In genomic region chr11:78176905-78177331, GRCm38 (mm10) we compare ENCODE assay signal across 8 mouse cellular contexts. TPM values are rescaled to one million over a fixed set of nuclear protein-coding genes. Genes with fewer than 3 reads are reported as not detected.
DNase-seq lines count a peak whose midpoint lies in the region; ATAC-seq and TF ChIP-seq lines count a peak whose summit lies in the region.

No protein-coding gene starts in this region.

- peak overlapping the region; percentile 99 for H3K27ac ChIP-seq in kidney, embryonic 15.5 days
- H3K27ac ChIP-seq in bone marrow, adult 2 months (ENCODE audit: control insufficient read depth, insufficient read depth, low read depth, low read length, poor library complexity), result peak overlapping the region; percentile 97
- no peak overlapping the region for H3K27ac ChIP-seq in hindbrain, embryonic 14.5 days

- TF ChIP-seq CTCF in bone marrow, adult 2 months (IDR thresholded peaks at IDR 0.05; ENCODE audit: control insufficient read depth, insufficient read depth, low read length), result no peak

- peak overlapping the region; percentile 94 for H3K4me2 ChIP-seq in kidney, embryonic 15.5 days
- H3K4me2 ChIP-seq in hindbrain, embryonic 14.5 days (replicated peaks), result peak overlapping the region; percentile 55

- peaks cover 33% of the 10 kb centered on the region for H3K36me3 ChIP-seq in kidney, embryonic 15.5 days
- peaks cover 30% of the 10 kb centered on the region for H3K36me3 ChIP-seq in hindbrain, embryonic 14.5 days (replicated peaks; ENCODE audit: control insufficient read depth, insufficient read depth)

- H3K4me3 ChIP-seq in kidney, embryonic 15.5 days (replicated peaks), result peak overlapping the region; percentile 66
- H3K4me3 ChIP-seq in bone marrow, adult 2 months (replicated peaks; ENCODE audit: control insufficient read depth, low read depth, low read length), result peak overlapping the region; percentile 96
- peak overlapping the region; percentile 53 for H3K4me3 ChIP-seq in hindbrain, embryonic 14.5 days (replicated peaks; ENCODE audit: low read length)

- no peak for TF ChIP-seq POLR2A in bone marrow, adult 2 months (IDR thresholded peaks at IDR 0.05; ENCODE audit: borderline replicate concordance, control insufficient read depth, low read depth, low read length)

- H3K9ac ChIP-seq in kidney, embryonic 15.5 days, result peak overlapping the region; percentile 81
- H3K9ac ChIP-seq in hindbrain, embryonic 14.5 days, result peak overlapping the region; percentile 44; the same call in 1 of the 2 replicates

- under 1% methylated on average over 23 of the region's 23 CpGs for WGBS in kidney, embryonic 15.5 days
- WGBS in bone marrow, adult 2 months, result under 1% methylated on average over 23 of the region's 23 CpGs
- under 1% methylated on average over 23 of the region's 23 CpGs for WGBS in hindbrain, embryonic 14.5 days

- DNase-seq in kidney, adult 9 months, result no peak
- no peak for DNase-seq in hindbrain, embryonic 14.5 days (ENCODE audit: low spot score)
- DNase-seq in lung, postnatal 25 days (ENCODE audit: low spot score), result peak; percentile 29
- DNase-seq in frontal cortex, postnatal 25 days (ENCODE audit: low spot score in 2 of 2), result no peak
- DNase-seq in cerebellum, postnatal 14 days, result no peak
- no peak for DNase-seq in layer of hippocampus, adult 18-20 months (ENCODE audit: low spot score in 2 of 2)

- ATAC-seq in kidney, embryonic 15.5 days (replicated peaks; ENCODE audit: low FRiP score), result no peak
- ATAC-seq in hindbrain, embryonic 14.5 days (ENCODE audit: low FRiP score), result no peak

- peaks cover 68% of the 10 kb centered on the region for H3K4me1 ChIP-seq in kidney, embryonic 15.5 days
- H3K4me1 ChIP-seq in bone marrow, adult 2 months (ENCODE audit: control insufficient read depth, insufficient read depth, low read length), result no peaks in the 10 kb centered on the region; the same call in none of the 2 replicates
- H3K4me1 ChIP-seq in hindbrain, embryonic 14.5 days (replicated peaks; ENCODE audit: control insufficient read depth, insufficient read depth, low read length), result peaks cover 28% of the 10 kb centered on the region

- H3K9me3 ChIP-seq in kidney, embryonic 15.5 days (replicated peaks), result no peaks in the 10 kb centered on the region
- no peaks in the 10 kb centered on the region for H3K9me3 ChIP-seq in hindbrain, embryonic 14.5 days (ENCODE audit: control insufficient read depth, low read length)

- no peaks in the 10 kb centered on the region for H3K27me3 ChIP-seq in kidney, embryonic 15.5 days
- peaks cover 5% of the 10 kb centered on the region; the same call in 1 of the 2 replicates for H3K27me3 ChIP-seq in hindbrain, embryonic 14.5 days (ENCODE audit: control insufficient read depth, insufficient read depth, low read length)

RNA-seq across cellular contexts. Expression of gene Tlcd1, which starts 0.4 kb away (rescaled TPM):
- polyA plus RNA-seq in kidney, embryonic 15.5 days (2015; fragmentation: Nextera tagmentation; extraction: Ambion mirVana), result 28.7 and 31.8 TPM in 2 replicates
- 48.0 and 66.6 TPM in 2 replicates for polyA plus RNA-seq in bone marrow, adult 2 months (2011; ENCODE audit: insufficient read depth, insufficient read length, low replicate concordance, missing spikeins)
- polyA plus RNA-seq in hindbrain, embryonic 14.5 days (2014; fragmentation: Nextera tagmentation; extraction: Ambion mirVana), result 13.4 and 16.6 TPM in 2 replicates
- 10 to 100 TPM; 16.8 to 17.5 TPM for total RNA-seq in layer of hippocampus, adult 18-20 months (2021)

RNA-seq across cellular contexts. Expression of gene Nek8, which starts 0.4 kb away (rescaled TPM):
- 21.1 and 25.0 TPM in 2 replicates for polyA plus RNA-seq in kidney, embryonic 15.5 days (2015; fragmentation: Nextera tagmentation; extraction: Ambion mirVana)
- polyA plus RNA-seq in bone marrow, adult 2 months (2011; ENCODE audit: insufficient read depth, insufficient read length, low replicate concordance, missing spikeins), result 10.4 and 17.8 TPM in 2 replicates
- 4.6 and 6.0 TPM in 2 replicates for polyA plus RNA-seq in hindbrain, embryonic 14.5 days (2014; fragmentation: Nextera tagmentation; extraction: Ambion mirVana)
- 1 to 10 TPM; 2.6 to 4.1 TPM for total RNA-seq in layer of hippocampus, adult 18-20 months (2021)

RNA-seq across cellular contexts. Expression of gene Rpl23a, which starts 6.5 kb away (rescaled TPM):
- 1,327 and 1,492 TPM in 2 replicates for polyA plus RNA-seq in kidney, embryonic 15.5 days (2015; fragmentation: Nextera tagmentation; extraction: Ambion mirVana)
- 181 and 299 TPM in 2 replicates for polyA plus RNA-seq in bone marrow, adult 2 months (2011; ENCODE audit: insufficient read depth, insufficient read length, low replicate concordance, missing spikeins)
- polyA plus RNA-seq in hindbrain, embryonic 14.5 days (2014; fragmentation: Nextera tagmentation; extraction: Ambion mirVana), result 880 and 1,029 TPM in 2 replicates
- 100 to 1,000 TPM; 770 to 803 TPM for total RNA-seq in layer of hippocampus, adult 18-20 months (2021)

RNA-seq across cellular contexts. Expression of gene Rab34, which starts 11.3 kb away (rescaled TPM):
- 113 and 132 TPM in 2 replicates for polyA plus RNA-seq in kidney, embryonic 15.5 days (2015; fragmentation: Nextera tagmentation; extraction: Ambion mirVana)
- polyA plus RNA-seq in bone marrow, adult 2 months (2011; ENCODE audit: insufficient read depth, insufficient read length, low replicate concordance, missing spikeins), result 5.2 and 8.6 TPM in 2 replicates
- 46.4 and 53.2 TPM in 2 replicates for polyA plus RNA-seq in hindbrain, embryonic 14.5 days (2014; fragmentation: Nextera tagmentation; extraction: Ambion mirVana)
- 10 to 100 TPM; 22.5 to 25.8 TPM for total RNA-seq in layer of hippocampus, adult 18-20 months (2021)

RNA-seq across cellular contexts. Expression of gene Traf4, which starts 11.5 kb away (rescaled TPM):
- polyA plus RNA-seq in kidney, embryonic 15.5 days (2015; fragmentation: Nextera tagmentation; extraction: Ambion mirVana), result 94.2 and 99.5 TPM in 2 replicates
- 20.6 and 30.0 TPM in 2 replicates for polyA plus RNA-seq in bone marrow, adult 2 months (2011; ENCODE audit: insufficient read depth, insufficient read length, low replicate concordance, missing spikeins)
- 57.2 and 63.5 TPM in 2 replicates for polyA plus RNA-seq in hindbrain, embryonic 14.5 days (2014; fragmentation: Nextera tagmentation; extraction: Ambion mirVana)
- 1 to 10 TPM; 8.3 to 9.8 TPM for total RNA-seq in layer of hippocampus, adult 18-20 months (2021)
